Mouse (Mus musculus) monocyte, adult 5-6 weeks (primary cell): Measurements from ENCODE around the gene Rexo1. TPM values are rescaled to one million over a fixed set of nuclear protein-coding genes. Genes with fewer than 3 reads are reported as not detected.
A peak's percentile ranks its signal among the peaks of the same experiment; 100 is the strongest.

Experiments used
- ATAC-seq: fragments of 153-309, 156-312 bp; replicated peaks from 2 replicates; pipeline ENCODE4 v1.8.0; 2017; ENCODE audit warnings: mild to moderate bottlenecking; ENCODE audit not compliant: low TSS enrichment, insufficient number of reproducible peaks, severe bottlenecking, poor library complexity, low FRiP score
- total RNA-seq: library from RNA; stranded (forward); fragments of 200-1000, 200-491, 200-594 nt; gene quantifications from 3 replicates; pipeline ENCODE4 v1.2.3, GENCODE M21; 2017

The Rexo1 gene
- total RNA-seq, 1 experiment from 2014 or later: 24.1 TPM

DNA sequence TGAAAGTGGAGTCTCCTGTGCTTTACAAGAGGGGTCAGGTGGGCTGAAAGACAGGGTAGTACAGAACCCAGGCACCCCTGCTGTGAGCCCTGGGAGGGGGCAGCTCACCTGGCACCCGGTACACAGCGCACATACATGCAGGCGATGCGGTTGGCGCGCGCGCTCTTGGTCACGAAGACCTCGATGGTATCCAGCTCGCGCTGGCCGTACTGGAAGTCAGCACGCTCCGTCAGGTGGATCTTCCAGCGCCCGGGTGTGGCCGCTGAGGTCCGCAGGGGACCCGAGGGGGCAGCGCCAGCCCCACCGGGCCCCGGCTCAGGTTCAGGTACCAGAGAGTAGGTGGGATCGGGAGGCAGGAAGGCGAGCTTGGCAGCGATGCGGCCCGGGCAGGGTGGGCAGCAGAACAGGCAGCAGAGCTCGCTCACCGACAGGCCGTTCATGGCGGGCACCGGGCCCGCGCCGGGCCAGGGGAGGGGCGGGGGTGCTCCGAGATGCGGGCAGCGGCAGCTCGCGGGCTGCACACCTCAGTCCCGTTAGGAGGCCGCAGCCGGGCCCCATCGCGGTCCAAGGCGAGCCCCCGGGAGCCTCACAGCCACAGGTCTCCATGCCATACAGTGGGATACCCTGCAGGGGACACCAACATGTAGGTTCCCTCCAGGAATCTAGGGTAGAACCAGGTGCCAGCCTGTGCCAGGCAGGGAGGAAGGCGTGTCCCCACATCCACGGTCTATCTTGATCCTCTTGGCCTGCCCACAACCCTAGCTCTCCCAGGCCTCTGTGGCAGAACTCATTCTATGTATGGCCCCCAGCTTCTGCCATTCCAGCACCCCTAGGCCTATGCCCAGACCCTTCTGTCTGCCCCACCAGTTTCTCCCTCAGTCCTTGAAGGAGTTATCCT, 25.3 kb upstream of the Rexo1 start:
- no peak for ATAC-seq

- ATAC-seq: no peak
Observed at GRCm38 (mm10) chr10:80585581-80585980, 24.2 kb upstream of the Rexo1 start.

GRCm38 (mm10) chr10:80584642-80585552, 23.5 kb upstream of the Rexo1 start:
- ATAC-seq: no peak

- no peak for ATAC-seq
Observed at GRCm38 (mm10) chr10:80584045-80584488, 22.7 kb upstream of the Rexo1 start.

DNA sequence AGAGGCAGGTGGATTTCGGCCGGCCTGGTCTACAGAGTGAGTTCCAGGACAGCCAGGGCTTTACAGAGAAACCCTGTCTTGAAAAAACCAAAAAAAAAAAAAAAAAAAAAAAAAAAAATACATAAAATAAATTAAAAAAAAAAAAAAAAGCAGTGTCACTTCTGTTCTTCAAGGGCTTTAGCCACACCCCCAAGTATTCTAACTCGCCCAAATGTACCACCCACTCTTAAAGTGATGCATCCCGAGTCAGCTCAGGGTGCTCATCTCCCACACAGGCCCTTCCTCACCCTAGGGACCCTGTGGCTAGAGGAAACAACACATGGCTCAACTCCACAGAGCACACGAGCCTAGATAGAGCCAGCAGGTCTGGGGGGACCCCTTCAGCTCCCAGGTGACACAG, 21.7 kb upstream of the Rexo1 start:
- no peak for ATAC-seq

- ATAC-seq: no peak
Observed at GRCm38 (mm10) chr10:80578911-80579310, 17.6 kb upstream of the Rexo1 start.

DNA sequence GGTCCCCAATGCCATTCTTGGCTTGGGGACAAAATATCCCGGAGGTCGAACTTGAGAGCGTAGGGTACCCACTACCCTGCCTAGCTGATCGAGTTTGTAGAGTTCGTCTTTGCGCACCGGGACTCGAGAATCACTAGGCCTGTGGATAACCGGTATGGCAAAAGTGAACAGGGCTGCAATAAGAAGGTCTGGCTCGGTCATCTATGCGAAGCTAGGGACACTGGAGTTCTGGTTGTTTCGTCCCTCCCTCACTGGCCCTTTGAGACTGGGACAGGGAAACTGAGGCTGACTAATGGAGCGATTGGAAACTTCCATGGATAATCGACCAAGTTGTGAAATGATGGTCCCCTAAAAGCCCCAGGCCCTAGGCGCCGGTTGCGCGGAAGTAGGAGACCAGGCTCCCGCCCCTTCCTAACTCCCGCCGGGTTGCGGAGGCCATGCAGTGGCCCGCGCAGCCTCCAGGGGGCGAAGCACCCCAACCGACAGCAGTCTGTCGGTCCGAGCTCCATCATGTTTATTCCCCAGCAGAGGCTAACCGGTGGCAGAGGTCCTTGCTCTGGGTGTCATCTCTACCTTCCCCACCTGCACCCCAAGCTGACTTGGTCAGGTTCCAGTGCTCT, 16.9 kb upstream of the Rexo1 start:
- ATAC-seq: peak; percentile 58

DNA sequence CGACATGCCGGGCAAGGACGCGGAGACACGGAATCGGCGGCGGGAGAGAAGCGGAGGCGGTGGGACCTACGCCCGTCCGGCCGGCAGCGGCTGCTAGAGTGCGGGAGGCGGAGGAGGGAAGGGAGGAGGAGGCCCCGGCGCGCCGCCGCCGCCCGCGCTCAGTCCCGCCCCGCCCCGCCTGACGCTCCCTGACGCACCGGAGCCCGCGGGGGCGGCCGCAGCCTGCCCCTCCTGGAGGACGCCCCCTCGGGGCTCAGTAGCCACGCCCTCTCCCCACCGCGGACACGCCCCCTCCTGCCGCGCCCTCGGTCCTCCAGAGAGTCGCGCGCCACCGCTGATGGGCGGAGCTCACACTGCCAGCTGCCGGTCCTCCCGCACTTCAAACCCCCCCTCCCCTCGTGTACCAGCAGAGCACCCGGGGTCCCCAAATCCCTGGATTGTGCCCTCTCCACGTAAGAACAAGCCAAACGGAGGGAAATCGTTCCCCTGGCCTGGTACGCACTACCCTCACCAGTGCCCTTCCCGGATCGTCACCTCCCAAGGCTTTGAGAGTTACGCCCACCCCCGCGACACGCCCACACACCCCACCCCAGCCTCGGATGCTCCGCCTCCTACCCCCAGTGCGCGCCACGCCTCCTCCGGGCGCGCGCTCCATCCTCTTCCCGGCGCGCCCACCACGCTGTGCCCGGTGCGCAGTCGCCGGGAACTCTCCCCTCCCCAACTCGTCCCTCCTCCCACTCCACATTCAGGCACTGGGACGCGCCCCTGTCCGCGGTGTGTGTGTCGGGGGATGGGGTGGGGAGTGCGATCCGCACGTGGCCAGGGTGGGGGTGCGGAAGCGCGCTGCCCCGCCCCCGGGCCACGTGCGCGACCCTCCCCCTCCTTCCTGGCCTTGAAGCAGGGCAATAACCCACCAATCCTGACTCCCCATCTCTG, 16.1 kb upstream of the Rexo1 start, which contains the start of gene Klf16:
Klf16 (minus strand) TSS at position 127 of the 936 bp plus-strand sequence.
- peak; percentile 60 for ATAC-seq

GRCm38 (mm10) chr10:80576351-80577194, 15.2 kb upstream of the Rexo1 start:
- no peak for ATAC-seq

DNA sequence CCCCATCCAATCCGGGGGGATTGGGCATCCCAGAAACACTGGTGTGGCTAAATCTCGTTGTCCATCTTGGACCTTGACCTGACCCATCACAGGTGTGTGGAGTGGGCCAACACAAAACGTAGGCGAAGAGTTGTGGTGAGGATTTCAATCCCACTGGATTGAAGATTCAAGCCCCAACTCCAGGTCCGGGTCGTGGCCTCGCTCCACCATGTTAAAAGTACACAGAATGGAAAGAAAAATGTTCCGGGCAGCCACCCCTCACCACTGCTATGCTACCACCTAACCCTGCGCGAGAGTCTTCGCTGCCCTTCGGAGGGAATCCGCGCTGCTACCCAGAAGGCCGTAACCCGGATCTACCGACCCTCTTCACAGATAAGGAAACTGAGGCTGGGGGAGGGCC, 14.6 kb upstream of the Rexo1 start:
- ATAC-seq: no peak

DNA sequence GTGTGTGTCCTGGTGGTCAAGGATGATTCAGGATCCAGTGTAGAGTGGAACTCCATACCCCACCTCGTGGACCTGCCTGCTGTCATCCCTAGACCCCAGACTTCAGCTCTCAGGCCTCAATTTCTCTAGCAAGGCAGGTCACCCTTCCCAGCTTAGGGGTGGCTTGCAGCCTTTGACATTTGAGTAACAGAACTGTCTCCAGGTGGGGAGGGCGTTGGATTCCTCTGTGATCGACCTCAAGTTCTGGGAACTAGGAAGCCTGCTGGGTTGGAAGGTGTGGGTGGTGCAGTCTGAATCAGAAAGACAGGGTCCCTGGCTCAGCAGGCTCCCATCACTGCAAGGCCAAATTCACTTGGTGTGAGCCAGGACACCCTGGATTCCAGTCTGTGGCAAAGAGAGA, 13.5 kb upstream of the Rexo1 start:
- ATAC-seq: no peak

DNA sequence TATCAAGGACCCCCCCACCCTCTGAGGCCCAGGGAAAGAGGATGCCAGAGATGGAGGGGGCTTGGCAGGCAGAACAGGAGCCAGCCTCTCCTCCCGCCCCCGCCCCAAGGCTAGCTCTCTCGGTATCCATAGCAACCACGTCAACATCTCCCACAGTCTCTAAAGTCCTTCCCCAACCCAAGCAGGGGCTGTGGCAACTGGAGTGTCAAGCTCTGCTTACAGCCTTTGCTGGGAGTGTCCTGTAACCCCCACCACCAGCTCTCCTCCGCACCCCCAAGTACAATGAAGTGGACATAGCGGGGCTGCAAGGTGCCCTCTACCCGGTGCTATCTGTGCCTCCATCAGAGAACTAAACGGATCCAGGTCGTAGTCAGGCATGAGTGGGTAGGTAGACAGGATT, 12.6 kb upstream of the Rexo1 start:
- ATAC-seq: no peak

DNA sequence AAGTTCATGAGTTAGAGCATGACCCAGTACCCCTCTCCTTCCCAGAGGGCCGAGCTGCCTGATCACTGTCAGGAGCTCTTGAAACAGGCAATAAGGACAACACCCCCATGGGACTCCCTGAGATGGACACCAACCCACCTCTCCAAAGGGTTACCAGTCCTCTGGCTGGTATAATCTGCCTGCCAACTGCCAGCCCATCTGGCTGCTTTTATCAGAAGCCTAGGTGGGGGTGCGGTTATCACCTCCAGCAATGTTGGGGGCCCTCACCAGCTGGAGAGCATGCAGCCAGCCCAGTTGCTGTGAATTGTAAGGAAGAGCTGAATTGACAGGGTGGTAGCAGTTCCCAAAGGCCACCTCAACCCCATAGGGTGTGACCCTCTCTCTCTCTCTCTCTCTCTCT, 11.1 kb upstream of the Rexo1 start:
- ATAC-seq: no peak

DNA sequence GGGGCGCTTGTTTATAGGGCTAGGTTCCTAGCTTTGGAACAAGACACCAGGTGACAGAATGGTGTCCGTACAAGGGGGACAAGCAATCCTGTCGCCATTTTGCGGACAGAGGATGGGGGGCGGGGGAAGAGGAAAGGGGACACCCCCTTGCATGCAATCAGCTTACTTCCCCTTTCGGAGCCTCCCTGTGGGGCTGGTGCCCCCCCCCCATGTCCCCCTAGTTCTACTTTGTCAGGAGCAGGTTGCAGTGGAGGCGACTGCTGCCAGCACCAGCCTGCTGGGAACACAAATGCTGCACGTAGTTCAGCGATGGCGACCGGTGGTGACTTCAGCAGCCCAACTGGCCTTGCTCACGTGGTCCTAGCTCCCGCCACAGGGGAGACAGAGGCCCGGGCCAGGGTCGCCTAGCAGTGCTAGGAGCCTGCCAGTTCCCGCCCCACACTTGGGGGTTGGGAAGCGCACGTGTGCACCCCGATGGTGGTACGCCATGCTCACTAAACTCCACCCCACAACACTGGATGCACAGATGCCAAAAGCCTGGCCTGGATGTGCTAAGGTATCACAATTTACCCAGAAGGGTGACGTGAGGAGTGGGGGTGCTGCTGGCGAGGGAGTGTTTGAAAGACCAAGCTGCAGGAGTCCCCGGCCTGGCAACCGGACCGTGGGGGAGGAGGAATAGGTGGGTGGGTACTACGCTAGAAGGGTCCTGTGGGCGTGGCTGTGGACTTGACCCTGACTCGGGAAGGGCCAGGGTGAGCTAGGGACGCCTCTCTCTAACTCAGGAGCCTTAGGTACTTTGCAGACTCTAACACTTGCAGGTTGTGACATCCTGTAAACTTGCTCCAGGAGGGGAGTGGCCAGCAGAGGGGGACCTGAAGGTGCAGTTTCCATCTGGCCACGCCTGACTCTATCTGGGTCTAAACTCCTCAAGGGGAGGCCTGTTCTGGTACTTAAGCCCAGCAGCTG, 9.8 kb upstream of the Rexo1 start:
- ATAC-seq: no peak

DNA sequence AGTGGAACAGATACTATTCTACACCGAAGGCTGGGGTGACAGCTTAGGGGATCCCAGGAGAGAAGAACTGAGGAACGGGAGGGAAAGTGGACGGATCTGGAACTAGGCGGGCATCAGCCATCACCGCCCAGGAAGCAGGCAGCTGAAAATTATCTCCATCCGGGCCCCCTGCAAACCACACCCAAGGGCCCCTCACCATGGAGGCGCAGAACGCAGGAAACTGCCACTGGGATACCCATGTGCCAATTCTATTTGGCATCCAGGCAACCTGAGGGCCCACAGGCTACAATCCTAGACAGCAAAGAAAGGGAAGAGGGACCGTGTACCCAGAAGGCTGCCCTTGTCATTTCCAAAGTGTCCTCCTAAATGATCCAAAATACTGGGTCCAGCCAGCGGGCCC, 9.1 kb upstream of the Rexo1 start:
- no peak for ATAC-seq

DNA sequence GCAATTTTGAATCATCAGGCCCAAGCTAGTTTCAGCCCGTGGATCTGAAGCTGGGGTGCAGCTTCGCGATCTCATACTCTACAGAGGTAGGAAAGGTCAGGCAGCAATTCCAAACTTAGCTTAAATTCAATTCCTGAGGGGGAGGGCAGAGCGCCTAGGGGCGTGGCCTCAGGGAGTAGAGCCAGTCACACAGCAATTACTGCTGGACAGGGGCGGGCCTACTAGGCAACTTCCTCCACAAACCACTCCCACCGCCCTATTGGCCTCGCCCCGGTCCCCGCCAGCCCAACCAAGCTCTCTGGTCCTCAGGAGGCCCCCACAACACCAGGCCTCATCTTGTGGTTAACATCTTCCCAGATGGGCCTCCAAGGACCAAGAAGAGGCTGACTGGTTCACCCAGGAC, 8.3 kb upstream of the Rexo1 start:
- peak; percentile 75 for ATAC-seq
